Mouse (Mus musculus): ENCODE results near the gene Gstt3. TPM values are rescaled to one million over a fixed set of nuclear protein-coding genes. Genes with fewer than 3 reads are reported as not detected.

Gstt3 gene
- polyA plus RNA-seq, 1 experiment: 13.1 TPM

GRCm38 (mm10) chr10:75818641-75819040, 37.4 kb upstream of the Gstt3 start:
- Histone ChIP-seq H3K4me1 (ENCODE audit: control insufficient read depth, insufficient read depth, low read length) (no peaks in the 10 kb centered on the region), H3K4me3 (ENCODE audit: insufficient read depth, low read length) (no peak overlapping the region), H3K27ac (ENCODE audit: insufficient read depth, low read depth, low read length) (no peak overlapping the region)
- TF ChIP-seq CTCF (IDR thresholded peaks at IDR 0.05; ENCODE audit: low read depth, low read length): no peak
- no peak for TF ChIP-seq POLR2A (IDR thresholded peaks at IDR 0.05; ENCODE audit: borderline replicate concordance, low read depth, low read length)

DNA sequence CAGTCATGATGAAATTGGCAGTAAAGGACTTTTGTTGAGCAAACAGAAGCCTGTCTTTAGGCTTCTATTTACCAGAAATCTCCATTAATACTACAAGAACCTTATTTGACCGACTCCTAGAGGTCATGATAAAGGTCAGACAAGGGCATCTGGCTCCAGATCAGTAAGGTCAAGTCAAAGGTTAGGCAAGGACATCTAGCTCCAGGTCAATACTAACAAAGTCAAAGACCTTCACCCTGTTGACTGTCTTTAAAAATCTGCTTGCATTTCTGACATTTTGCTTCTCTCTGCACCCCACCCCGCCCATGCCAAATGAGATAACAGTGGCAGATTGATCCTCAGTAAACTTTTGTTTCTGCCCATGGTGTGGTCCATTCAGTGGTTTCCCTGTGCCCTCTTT, 23.0 kb upstream of the Gstt3 start:
- TF ChIP-seq CTCF (IDR thresholded peaks at IDR 0.05; ENCODE audit: low read depth, low read length): no peak
- no peak for TF ChIP-seq POLR2A (IDR thresholded peaks at IDR 0.05; ENCODE audit: borderline replicate concordance, low read depth, low read length)
- no peak overlapping the region for H3K4me3 ChIP-seq (ENCODE audit: insufficient read depth, low read length)
- H3K27ac ChIP-seq (ENCODE audit: insufficient read depth, low read depth, low read length): no peak overlapping the region
- no peaks in the 10 kb centered on the region for H3K4me1 ChIP-seq (ENCODE audit: control insufficient read depth, insufficient read depth, low read length)

GRCm38 (mm10) chr10:75798176-75798696, 17.0 kb upstream of the Gstt3 start, which contains the start of gene Gstt1:
TSS of gene Gstt1 (minus strand) at chr10:75798584.
- TF ChIP-seq POLR2A (IDR thresholded peaks at IDR 0.05; ENCODE audit: borderline replicate concordance, low read depth, low read length) (no peak), CTCF (IDR thresholded peaks at IDR 0.05; ENCODE audit: low read depth, low read length) (no peak)
- Histone ChIP-seq H3K4me3 (ENCODE audit: insufficient read depth, low read length) (peak within 1 kb of the TSS; percentile 69), H3K27ac (ENCODE audit: insufficient read depth, low read depth, low read length) (no peak within 1 kb of the TSS), H3K4me1 (ENCODE audit: control insufficient read depth, insufficient read depth, low read length) (peaks cover 15% of the 10 kb centered on the region)

DNA sequence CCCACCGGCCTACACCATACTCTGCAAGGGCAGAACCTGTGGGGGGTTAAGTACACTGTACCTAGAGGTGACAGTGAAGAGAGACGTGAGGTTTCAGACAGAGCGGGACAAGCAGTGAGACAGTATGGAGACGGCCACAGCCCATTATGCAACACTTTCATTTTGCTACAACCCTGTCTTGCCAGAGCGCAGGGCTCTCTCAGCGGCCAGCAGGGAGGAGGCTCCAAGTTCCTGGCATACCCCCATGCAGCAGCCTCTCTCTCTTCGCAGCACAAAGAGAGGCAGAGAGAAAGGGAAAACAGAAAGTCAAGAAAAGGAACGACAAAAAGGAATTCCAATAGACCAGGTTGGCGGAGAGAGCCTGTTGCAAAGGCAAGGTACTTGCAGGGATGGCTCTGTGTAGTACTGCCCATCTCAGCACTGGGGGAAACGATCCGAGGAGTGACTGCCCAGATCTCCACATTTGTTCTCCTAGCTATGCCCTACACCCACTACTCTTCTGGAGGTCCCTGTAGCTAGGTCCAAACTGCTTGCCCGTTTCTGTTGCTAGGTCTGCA, 16.5 kb upstream of the Gstt3 start:
- H3K4me1 ChIP-seq (ENCODE audit: control insufficient read depth, insufficient read depth, low read length): peaks cover 15% of the 10 kb centered on the region
- H3K4me3 ChIP-seq (ENCODE audit: insufficient read depth, low read length): peak overlapping the region; percentile 69
- H3K27ac ChIP-seq (ENCODE audit: insufficient read depth, low read depth, low read length): no peak overlapping the region
- TF ChIP-seq CTCF (IDR thresholded peaks at IDR 0.05; ENCODE audit: low read depth, low read length) (no peak), POLR2A (IDR thresholded peaks at IDR 0.05; ENCODE audit: borderline replicate concordance, low read depth, low read length) (no peak)

- 0 out of 2 replicates have a peak overlapping the region, but pooled peaks have one; percentile 69 for H3K4me3 ChIP-seq (ENCODE audit: insufficient read depth, low read length)
- TF ChIP-seq CTCF (IDR thresholded peaks at IDR 0.05; ENCODE audit: low read depth, low read length) (no peak), POLR2A (IDR thresholded peaks at IDR 0.05; ENCODE audit: borderline replicate concordance, low read depth, low read length) (no peak)
- peaks cover 15% of the 10 kb centered on the region for H3K4me1 ChIP-seq (ENCODE audit: control insufficient read depth, insufficient read depth, low read length)
- H3K27ac ChIP-seq (ENCODE audit: insufficient read depth, low read depth, low read length): no peak overlapping the region
Observed at GRCm38 (mm10) chr10:75796731-75797516, 15.7 kb upstream of the Gstt3 start.

GRCm38 (mm10) chr10:75794880-75795279, 13.7 kb upstream of the Gstt3 start:
- Histone ChIP-seq H3K4me1 (ENCODE audit: control insufficient read depth, insufficient read depth, low read length) (peaks cover 15% of the 10 kb centered on the region), H3K4me3 (ENCODE audit: insufficient read depth, low read length) (no peak overlapping the region), H3K27ac (ENCODE audit: insufficient read depth, low read depth, low read length) (no peak overlapping the region)
- TF ChIP-seq POLR2A (IDR thresholded peaks at IDR 0.05; ENCODE audit: borderline replicate concordance, low read depth, low read length): no peak

DNA sequence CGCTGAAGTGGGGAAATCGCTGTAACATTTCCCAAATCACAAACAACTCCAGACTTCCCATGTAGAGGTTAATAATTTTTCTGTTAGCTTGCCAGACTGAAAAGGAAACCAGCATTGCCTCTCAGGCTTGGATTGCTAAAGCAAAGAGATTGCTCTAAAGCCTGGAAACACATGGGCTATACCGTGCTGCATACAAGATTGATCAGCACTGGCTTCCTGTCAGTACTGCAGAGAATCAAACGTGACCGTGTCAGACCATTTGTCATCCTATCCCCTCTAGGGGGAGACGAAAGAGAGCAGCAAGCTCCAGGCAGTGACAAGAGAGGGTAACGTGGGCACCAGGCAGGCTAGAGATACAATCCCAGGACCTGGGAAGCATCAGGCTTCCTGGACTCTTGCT, 9.6 kb upstream of the Gstt3 start:
- no peak overlapping the region for H3K4me3 ChIP-seq (ENCODE audit: insufficient read depth, low read length)
- no peak for TF ChIP-seq POLR2A (IDR thresholded peaks at IDR 0.05; ENCODE audit: borderline replicate concordance, low read depth, low read length)
- TF ChIP-seq CTCF (IDR thresholded peaks at IDR 0.05; ENCODE audit: low read depth, low read length): no peak
- no peak overlapping the region for H3K27ac ChIP-seq (ENCODE audit: insufficient read depth, low read depth, low read length)
- H3K4me1 ChIP-seq (ENCODE audit: control insufficient read depth, insufficient read depth, low read length): peaks cover 10% of the 10 kb centered on the region

- Histone ChIP-seq H3K4me3 (ENCODE audit: insufficient read depth, low read length) (no peak overlapping the region), H3K27ac (ENCODE audit: insufficient read depth, low read depth, low read length) (no peak overlapping the region), H3K4me1 (ENCODE audit: control insufficient read depth, insufficient read depth, low read length) (peaks cover 5% of the 10 kb centered on the region)
- TF ChIP-seq CTCF (IDR thresholded peaks at IDR 0.05; ENCODE audit: low read depth, low read length): no peak
- TF ChIP-seq POLR2A (IDR thresholded peaks at IDR 0.05; ENCODE audit: borderline replicate concordance, low read depth, low read length): no peak
Observed at GRCm38 (mm10) chr10:75789841-75790240, 8.6 kb upstream of the Gstt3 start.

- H3K27ac ChIP-seq (ENCODE audit: insufficient read depth, low read depth, low read length): no peak overlapping the region
- no peak overlapping the region for H3K4me3 ChIP-seq (ENCODE audit: insufficient read depth, low read length)
- H3K4me1 ChIP-seq (ENCODE audit: control insufficient read depth, insufficient read depth, low read length): peaks cover under 1% of the 10 kb centered on the region; the same call in 1 of the 2 replicates
- no peak for TF ChIP-seq POLR2A (IDR thresholded peaks at IDR 0.05; ENCODE audit: borderline replicate concordance, low read depth, low read length)
- no peak for TF ChIP-seq CTCF (IDR thresholded peaks at IDR 0.05; ENCODE audit: low read depth, low read length)
Observed at GRCm38 (mm10) chr10:75789081-75789735, 8.0 kb upstream of the Gstt3 start.
